Mouse (Mus musculus) right cerebral cortex, postnatal 10 days (tissue): Measurements from ENCODE around the gene Opa3.

ENCODE experiments used
- DNase-seq, 2 experiments: peaks; one replicate each; pipeline ENCODE4 v3.0.0; 2021; ENCODE audit warnings: low spot score in 2 of 2

The Opa3 gene

DNA sequence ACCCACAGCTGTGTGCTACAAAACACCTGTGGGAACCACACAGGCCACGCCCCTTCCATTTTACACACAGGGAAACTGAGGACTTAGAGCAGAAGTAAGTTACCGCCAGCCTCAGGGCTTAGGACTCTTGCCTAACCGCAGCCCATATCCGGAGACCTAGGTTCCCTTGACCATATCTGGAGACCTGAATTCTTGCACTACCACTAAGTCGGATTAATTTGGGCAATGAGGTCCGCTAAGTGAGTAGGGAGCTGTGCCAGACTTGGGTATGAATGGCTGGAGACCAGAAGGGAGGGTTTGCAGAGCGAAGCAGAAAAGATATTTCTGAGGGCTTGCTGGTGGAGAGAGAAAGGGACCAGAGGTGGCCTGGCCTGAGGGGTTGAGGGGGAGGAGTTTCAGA is 13.8 kb upstream of the Opa3 start:
- DNase-seq: no peak

- no peak for DNase-seq
Measured at GRCm38 (mm10) chr7:19214940-19215339, 13.2 kb upstream of the Opa3 start.

DNA sequence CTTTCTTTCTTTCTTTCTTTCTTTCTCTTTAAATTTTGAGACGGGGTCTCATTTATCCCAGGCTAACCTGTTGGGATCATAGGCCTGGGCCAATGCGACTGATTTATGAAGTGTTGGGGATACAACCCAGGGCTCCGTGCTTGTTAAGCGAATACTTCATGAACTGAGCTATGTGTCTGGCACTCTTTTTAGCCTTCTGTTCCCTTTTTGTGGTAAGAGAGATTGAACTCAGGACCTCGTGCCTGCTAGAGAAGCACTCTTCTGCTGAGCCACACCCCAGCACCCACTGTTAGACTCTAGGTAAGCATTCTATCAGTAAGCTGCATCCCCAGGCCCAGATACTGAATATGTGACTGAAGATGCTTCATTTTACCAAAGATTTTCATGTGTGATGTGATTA is 10.6 kb upstream of the Opa3 start:
- DNase-seq: no peak

- no peak for DNase-seq
Measured at GRCm38 (mm10) chr7:19217944-19218343, 10.2 kb upstream of the Opa3 start.

- DNase-seq: no peak
Measured at GRCm38 (mm10) chr7:19220061-19220460, 8.1 kb upstream of the Opa3 start.

DNA sequence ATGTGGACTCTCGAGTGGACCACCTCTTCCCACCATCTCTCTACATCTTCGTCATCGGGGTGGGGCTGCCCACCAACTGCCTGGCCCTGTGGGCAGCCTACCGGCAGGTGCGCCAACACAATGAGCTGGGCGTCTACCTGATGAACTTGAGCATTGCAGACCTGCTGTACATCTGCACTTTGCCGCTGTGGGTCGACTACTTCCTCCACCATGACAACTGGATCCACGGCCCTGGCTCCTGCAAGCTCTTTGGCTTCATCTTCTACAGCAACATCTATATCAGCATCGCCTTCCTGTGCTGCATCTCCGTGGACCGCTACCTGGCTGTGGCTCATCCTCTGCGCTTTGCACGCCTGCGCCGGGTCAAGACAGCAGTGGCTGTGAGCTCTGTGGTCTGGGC is 5.9 kb upstream of the Opa3 start:
- DNase-seq: no peak

DNA sequence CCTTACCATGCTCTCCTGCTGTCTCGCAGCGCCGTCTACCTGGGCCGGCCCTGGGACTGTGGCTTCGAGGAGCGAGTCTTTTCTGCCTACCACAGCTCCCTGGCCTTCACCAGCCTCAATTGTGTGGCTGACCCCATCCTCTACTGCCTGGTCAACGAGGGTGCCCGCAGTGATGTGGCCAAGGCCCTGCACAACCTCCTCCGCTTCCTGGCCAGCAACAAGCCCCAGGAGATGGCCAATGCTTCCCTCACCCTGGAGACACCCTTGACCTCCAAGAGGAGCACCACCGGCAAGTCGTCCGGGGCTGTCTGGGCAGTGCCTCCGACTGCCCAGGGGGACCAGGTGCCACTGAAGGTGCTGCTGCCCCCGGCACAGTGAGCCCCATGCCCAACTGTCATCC is 5.3 kb upstream of the Opa3 start:
- no peak for DNase-seq

DNA sequence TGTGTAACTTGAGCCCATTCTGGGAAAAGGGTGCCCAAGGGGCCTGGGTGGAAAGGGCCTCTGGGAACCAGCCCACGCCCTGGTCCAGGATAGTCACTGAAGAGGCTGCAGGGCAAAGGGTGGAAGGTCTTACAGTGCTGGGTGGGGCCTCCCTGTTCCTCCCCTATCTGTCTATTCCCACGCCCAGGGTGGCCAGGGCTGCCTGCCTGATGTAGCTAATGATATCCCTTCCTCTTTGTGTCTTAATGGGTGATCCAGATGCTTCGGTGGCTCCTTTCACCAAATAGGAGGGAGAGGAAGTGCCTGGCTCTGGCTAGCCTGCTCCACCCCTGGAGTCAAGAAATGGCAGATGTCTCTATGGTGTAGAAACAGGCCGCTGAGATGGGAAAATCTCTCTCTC is 3.2 kb upstream of the Opa3 start:
- no peak for DNase-seq

DNA sequence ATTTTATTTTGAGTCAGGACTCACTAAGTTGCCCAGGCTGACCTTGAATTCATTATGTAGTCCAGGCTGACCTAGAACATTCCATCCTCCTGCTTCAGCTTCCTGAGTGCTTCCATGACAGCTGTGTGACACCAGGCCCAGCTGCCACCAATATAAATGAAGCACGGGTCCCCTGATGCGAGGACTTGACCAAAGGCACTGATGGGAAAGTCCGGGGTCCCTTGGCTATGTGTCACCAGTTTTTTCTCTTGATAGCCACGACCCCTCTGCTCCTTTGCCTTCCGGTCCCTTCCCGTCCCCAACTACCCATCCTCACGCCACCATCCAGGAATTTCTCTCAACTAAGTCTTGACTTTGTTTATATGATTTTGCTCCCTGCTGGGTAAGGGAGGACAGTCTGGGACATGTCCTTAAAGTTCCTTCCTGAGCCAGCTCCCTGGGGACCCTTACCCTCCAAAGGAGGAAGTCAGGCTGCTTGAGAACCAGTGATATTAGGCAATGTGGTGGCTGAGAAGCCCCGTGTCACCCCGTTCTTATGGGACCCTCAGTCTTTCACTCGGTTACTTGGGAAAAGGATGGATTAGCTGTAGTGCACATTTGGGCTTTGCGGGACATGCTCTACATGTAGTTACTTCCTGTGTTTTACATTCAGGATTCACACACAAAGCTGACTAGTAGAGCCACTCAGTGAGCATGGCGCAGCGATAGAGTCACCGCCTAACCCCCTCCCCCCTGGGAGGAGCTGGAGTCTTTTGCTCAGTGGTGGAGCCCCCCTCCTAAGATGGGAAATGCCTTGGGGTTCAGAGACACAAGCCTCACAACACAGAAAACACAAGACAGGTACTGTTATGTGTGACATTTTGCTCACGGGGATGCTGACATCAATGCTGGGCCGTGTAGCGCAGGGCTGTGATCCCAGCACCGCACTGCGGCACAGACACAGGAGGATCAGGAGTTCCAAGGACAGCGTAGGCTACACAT is 1.0 kb upstream of the Opa3 start:
- DNase-seq: peak; percentile 74 to 75

DNA sequence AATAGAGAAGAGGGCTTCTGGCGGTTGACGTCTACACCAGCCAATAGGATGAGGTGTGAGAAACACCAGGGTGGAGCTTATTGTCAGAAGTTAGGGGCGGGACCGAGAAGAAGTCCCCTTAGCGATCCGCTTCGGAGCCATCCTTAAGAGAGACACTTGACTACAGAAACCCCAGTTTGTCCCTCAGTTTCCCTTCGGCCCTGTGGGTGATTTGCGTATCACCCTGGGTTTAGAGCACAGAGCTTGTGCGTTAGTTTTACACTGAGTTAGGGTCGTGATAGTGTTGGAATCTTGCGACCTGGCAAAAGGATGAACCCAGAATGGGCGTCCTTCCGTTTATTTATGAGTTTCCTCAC is 637 bp downstream of the Opa3 start:
- DNase-seq: no peak

DNA sequence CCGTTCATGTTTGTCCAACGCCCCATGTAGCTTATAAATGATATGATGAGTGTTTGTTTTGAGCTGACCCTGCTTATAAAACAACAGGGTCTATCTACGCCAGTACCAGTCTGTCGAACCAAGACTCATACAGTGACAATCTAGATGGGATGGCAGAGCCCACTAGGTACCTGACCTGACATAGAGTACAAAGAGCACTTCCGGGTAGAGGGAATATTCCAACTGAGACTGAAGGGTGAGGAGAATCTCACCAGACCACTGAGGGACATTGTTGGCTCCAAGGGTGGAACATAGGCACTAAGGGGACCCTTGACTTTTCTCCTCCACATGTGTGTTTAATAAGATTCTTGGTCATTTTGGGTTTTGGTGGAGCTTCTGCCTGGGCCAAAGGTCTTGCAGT is 1.3 kb downstream of the Opa3 start:
- DNase-seq: no peak

- no peak for DNase-seq
Measured at GRCm38 (mm10) chr7:19230041-19230580, 2.0 kb downstream of the Opa3 start.

DNA sequence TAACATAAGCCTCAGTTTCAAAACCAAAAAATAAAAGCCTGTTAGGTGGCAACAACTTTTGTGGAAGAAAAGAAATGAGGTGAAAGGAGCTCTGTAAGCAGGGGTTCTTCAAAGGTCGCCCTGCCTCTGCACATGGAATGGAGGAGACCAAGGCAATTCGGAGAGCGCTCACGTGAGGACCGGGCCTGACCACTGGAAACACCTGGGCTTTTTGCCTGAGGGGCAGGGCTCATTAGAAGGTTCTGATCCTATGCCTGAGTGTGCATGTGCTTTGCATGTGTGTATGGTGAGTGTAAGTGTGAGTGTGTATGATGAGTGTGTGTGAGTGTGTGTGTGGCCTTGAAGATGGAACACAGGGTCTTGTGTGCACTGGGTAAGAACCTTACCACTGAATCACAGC is 2.8 kb downstream of the Opa3 start:
- no peak for DNase-seq

GRCm38 (mm10) chr7:19231849-19232248 is 3.7 kb downstream of the Opa3 start:
- DNase-seq: no peak

DNA sequence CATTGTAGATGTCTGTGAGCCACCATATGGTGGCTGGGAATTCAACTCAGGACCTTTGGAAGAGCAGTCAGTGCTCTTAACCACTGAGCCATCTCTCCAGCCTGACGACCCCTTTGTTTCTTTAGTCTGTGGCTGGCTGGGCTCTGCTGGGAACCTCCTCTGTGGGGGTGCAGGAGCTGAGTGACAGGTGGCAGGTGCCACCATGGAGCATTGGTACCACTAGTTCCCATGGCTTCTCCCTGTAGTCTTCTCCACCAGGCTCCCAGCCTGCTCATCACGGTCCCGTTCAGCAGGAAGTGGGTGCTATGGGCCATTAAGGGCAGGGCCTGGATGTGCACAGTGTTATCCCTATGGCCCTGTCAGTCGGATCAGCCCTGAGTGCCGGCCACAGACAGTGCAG is 6.5 kb downstream of the Opa3 start:
- no peak for DNase-seq

DNA sequence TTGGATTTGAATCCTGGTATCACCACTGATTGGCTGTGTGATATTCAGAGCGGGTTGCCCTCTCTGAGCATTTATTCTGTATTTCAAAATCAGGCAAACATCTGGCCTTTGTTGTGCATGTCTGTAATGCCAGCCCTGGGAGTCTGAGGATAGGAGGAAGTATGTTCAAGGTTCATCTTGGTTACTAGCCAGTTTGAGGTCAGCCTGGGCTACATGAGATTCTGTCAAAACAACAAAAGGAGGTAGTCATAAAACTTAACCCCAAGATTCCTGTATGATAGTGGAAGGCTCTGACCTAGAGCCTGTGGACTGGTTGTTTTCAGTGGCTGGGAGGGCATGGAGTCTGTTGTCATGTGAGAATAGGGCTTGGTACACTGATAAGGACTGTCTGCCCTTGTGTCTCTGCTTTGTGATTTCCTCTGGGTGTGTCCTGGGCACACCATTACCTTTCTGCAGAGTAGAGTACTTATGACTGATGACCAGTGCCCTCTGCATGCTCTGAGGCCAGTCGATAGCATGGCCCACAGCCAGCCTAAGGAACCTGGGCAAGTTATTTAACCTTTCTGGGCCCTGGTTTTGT is 7.0 kb downstream of the Opa3 start:
- no peak for DNase-seq

- DNase-seq: no peak
Measured at GRCm38 (mm10) chr7:19236411-19236810, 8.3 kb downstream of the Opa3 start.

DNA sequence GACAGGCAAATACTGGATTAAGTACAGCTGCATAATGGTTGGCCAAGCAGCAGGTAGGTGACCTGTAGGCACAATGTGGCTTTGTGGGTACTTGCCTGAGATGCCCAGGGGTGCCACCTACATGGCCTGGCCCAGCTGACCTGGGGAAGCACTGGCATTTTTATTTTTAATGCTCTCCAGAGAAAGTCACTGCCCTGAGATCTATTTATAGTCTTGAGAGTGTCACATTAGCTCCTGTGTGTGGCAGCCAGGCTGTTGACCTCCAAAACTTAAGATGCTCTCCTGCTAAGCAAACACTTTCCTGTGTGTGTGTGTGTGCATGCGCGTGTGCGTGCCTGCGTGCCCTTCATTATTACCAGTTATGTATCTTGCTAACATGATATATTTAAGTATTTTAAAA is 10.2 kb downstream of the Opa3 start:
- DNase-seq: no peak

DNA sequence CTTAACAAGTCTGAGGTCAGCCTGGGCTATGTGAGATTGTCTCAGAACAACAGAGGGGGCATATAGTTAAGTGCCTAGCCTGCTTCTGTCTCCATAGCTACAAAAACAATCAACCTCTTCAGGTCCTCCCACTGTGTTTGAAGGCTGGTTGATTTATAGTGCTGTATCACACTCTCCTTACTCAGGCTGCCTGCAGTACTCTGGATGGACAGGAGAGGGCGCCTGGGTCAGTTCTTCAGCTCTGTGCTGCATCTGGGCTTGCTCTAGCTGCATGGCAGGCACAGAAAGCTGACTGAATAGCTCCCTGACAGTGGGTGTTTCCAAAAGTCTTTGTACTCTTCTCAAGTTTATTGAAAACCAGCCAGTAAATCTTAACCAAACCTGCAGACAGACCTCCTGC is 11.3 kb downstream of the Opa3 start:
- peak; percentile 92 to 94 for DNase-seq

DNA sequence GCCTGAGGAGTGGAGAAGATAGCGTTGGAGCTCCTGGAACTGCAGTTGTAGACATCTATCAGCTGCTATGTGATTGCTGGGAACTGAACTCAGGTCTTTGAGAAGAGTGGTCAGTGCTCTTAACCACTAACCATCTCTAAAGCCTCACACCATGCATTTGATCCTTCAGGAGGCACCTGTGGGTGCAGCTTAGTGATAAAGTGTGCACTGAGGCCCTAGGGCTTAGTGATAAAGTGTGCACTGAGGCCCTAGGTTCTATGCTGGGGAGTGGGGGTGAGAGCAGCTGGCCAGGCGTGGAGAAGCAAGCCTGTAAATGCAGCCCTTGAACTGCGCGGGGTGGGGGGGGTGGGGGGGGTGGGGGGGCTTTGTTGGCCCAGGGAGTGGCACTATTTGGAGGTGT is 11.9 kb downstream of the Opa3 start:
- no peak for DNase-seq

DNA sequence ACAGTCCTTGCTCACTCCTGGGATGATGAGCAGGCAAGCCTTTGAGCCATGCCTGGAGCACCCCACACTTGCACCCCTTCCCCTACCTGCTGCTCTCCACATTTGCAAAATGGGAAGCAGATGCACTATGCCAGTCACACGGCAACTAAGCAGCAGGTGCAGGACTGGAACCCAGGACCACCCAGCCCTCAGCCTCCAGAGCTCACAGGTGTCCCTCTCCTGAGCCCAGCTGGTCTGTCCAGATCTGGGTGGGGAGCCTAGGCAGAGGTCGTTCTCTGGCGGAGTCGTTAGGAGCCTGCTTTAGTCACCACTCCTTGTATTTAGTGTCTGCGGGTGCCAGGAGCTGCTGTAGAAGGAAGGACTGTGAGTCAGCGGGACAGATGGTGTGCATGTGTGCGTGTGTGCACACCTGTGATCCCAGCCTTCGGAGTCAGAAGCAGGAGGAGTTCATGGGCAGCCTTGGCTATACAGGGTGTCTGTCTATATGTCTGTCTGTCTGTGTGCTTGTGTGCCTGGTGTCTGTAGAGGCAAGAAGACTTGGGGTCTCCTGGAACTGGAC is 12.8 kb downstream of the Opa3 start:
- no peak for DNase-seq

GRCm38 (mm10) chr7:19242005-19242404 is 13.9 kb downstream of the Opa3 start:
- no peak for DNase-seq

- peak in 1 of 2 experiments; percentile 59 for DNase-seq
Measured at GRCm38 (mm10) chr7:19243858-19244257, 15.7 kb downstream of the Opa3 start.
